Mouse (Mus musculus) testis, adult 2 months (tissue): ENCODE results near the gene Eef1akmt2.

ENCODE experiments used
- CTCF ChIP-seq: fragments of 200-500 bp; IDR thresholded peaks from 2 replicates; pipeline ENCODE4 v1.5.1; 2012; ENCODE audit warnings: low read depth, mild to moderate bottlenecking, inconsistent platforms, low read length, moderate library complexity; ENCODE audit not compliant: control insufficient read depth, insufficient read depth, insufficient replicate concordance
- POLR2A ChIP-seq: fragments of 200-500 bp; IDR thresholded peaks from 2 replicates; pipeline ENCODE4 v1.6.1; 2012; ENCODE audit warnings: low read depth, mild to moderate bottlenecking, inconsistent platforms, low read length, moderate library complexity; ENCODE audit not compliant: control insufficient read depth

- TF ChIP-seq CTCF (no peak), POLR2A (no peak)
Observed at GRCm38 (mm10) chr7:132890201-132890600, 37.7 kb upstream of the Eef1akmt2 start.
